Mouse (Mus musculus) Muller cell, postnatal 12 days (primary cell): ENCODE data around the gene Endov.
A peak's percentile ranks its signal among the peaks of the same experiment; 100 is the strongest.

ENCODE experiments used
- DNase-seq: peaks from one replicate; pipeline ENCODE4 v3.0.0-alpha.2; 2015; ENCODE audit errors: inconsistent ontology term

Gene Endov

GRCm38 (mm10) chr11:119516677-119517361 is 25.7 kb downstream of the Endov start:
- peak; percentile 81 for DNase-seq

- DNase-seq, result no peak
Observed at GRCm38 (mm10) chr11:119519387-119519786, 28.2 kb downstream of the Endov start.

- DNase-seq, result no peak
Observed at GRCm38 (mm10) chr11:119520005-119520712, 29.0 kb downstream of the Endov start.

GRCm38 (mm10) chr11:119520713-119521063 is 29.5 kb downstream of the Endov start:
- no peak for DNase-seq

GRCm38 (mm10) chr11:119521920-119522710 is 31.0 kb downstream of the Endov start:
- DNase-seq, result no peak

- no peak for DNase-seq
Observed at GRCm38 (mm10) chr11:119522779-119523178, 31.6 kb downstream of the Endov start.

GRCm38 (mm10) chr11:119523392-119523791 is 32.2 kb downstream of the Endov start:
- no peak for DNase-seq

- DNase-seq, result peak; percentile 79
Observed at GRCm38 (mm10) chr11:119524545-119524949, 33.4 kb downstream of the Endov start.

GRCm38 (mm10) chr11:119526068-119526966 is 35.2 kb downstream of the Endov start:
- no peak for DNase-seq

- DNase-seq, result no peak
Observed at GRCm38 (mm10) chr11:119528930-119529329, 37.8 kb downstream of the Endov start.

- no peak for DNase-seq
Observed at GRCm38 (mm10) chr11:119532460-119532859, 41.3 kb downstream of the Endov start.

GRCm38 (mm10) chr11:119533745-119534144 is 42.6 kb downstream of the Endov start:
- DNase-seq, result no peak

GRCm38 (mm10) chr11:119539944-119540343 is 48.8 kb downstream of the Endov start:
- no peak for DNase-seq

- no peak for DNase-seq
Observed at GRCm38 (mm10) chr11:119540560-119540959, 49.4 kb downstream of the Endov start.

GRCm38 (mm10) chr11:119541082-119541481 is 49.9 kb downstream of the Endov start:
- DNase-seq, result no peak

GRCm38 (mm10) chr11:119542371-119542770 is 51.2 kb downstream of the Endov start:
- DNase-seq, result no peak

GRCm38 (mm10) chr11:119542886-119543285 is 51.7 kb downstream of the Endov start:
- DNase-seq, result no peak

- no peak for DNase-seq
Observed at GRCm38 (mm10) chr11:119543816-119544517, 52.8 kb downstream of the Endov start.

GRCm38 (mm10) chr11:119544518-119545105 is 53.5 kb downstream of the Endov start:
- no peak for DNase-seq

- DNase-seq, result no peak
Observed at GRCm38 (mm10) chr11:119545281-119545680, 54.1 kb downstream of the Endov start.
